Mouse (Mus musculus): ENCODE data around the gene Armc12.

- no peak for TF ChIP-seq POLR2A (IDR thresholded peaks at IDR 0.05; ENCODE audit: borderline replicate concordance, low read depth, low read length)
- TF ChIP-seq CTCF (IDR thresholded peaks at IDR 0.05; ENCODE audit: low read depth, low read length): no peak
Measured at GRCm38 (mm10) chr17:28531946-28532345, 1.3 kb downstream of the Armc12 start.

All from bone marrow macrophage, adult 2 months (primary cell).